Mouse (Mus musculus) cortical plate, adult 2 months (tissue): ENCODE results near the gene Traf3ip2. TPM values are rescaled to one million over a fixed set of nuclear protein-coding genes. Genes with fewer than 3 reads are reported as not detected.

Source experiments
- H3K27ac ChIP-seq: fragments of 200-500 bp; 2 replicates; pipeline ENCODE4 v1.5.1; 2012; ENCODE audit warnings: low read length, control low read depth, inconsistent platforms; ENCODE audit not compliant: insufficient read depth
- H3K4me1 ChIP-seq: fragments of 200-500 bp; 2 replicates; pipeline ENCODE4 v1.6.1; 2011; ENCODE audit warnings: low read length; ENCODE audit not compliant: control insufficient read depth, insufficient read depth
- H3K4me3 ChIP-seq: fragments of 200-500 bp; 2 replicates; pipeline ENCODE4 v1.5.1; 2011; ENCODE audit warnings: mild to moderate bottlenecking, low read length, control low read depth; ENCODE audit not compliant: insufficient read depth
- CTCF ChIP-seq: fragments of 200-500 bp; IDR thresholded peaks from 2 replicates; pipeline ENCODE4 v1.5.1; 2011; ENCODE audit warnings: mild to moderate bottlenecking, control low read depth, low read length; ENCODE audit not compliant: insufficient read depth; ENCODE audit errors: extremely low read depth
- POLR2A ChIP-seq: fragments of 200-500 bp; IDR thresholded peaks from 2 replicates; pipeline ENCODE4 v1.6.1; 2011; ENCODE audit warnings: mild to moderate bottlenecking, low read length, control low read depth; ENCODE audit not compliant: insufficient read depth; ENCODE audit errors: extremely low read depth
- polyA plus RNA-seq: library from polyadenylated mRNA; depleted of rRNA; stranded (reverse); fragments of >200 nt; gene quantifications from 2 replicates; pipeline ENCODE4 v1.2.3, GENCODE M21; 2012; rRNA removed

Gene Traf3ip2
- polyA plus RNA-seq, 1 experiment, result 1.3 TPM

GRCm38 (mm10) chr10:39686811-39687210 lies 74.1 kb downstream of the Traf3ip2 start:
- TF ChIP-seq CTCF (no peak), POLR2A (no peak)
- Histone ChIP-seq H3K4me1 (peaks cover 3% of the 10 kb centered on the region; the same call in 1 of the 2 replicates), H3K27ac (no peak overlapping the region), H3K4me3 (no peak overlapping the region)

GRCm38 (mm10) chr10:39687851-39688250 lies 75.1 kb downstream of the Traf3ip2 start:
- H3K27ac ChIP-seq, result no peak overlapping the region
- no peak for TF ChIP-seq CTCF
- TF ChIP-seq POLR2A, result no peak
- no peak overlapping the region for H3K4me3 ChIP-seq
- H3K4me1 ChIP-seq, result peaks cover 3% of the 10 kb centered on the region; the same call in 1 of the 2 replicates

GRCm38 (mm10) chr10:39691351-39692064 lies 78.8 kb downstream of the Traf3ip2 start:
- no peak for TF ChIP-seq POLR2A
- no peak for TF ChIP-seq CTCF
- Histone ChIP-seq H3K4me1 (peaks cover 3% of the 10 kb centered on the region; the same call in 1 of the 2 replicates), H3K27ac (no peak overlapping the region), H3K4me3 (no peak overlapping the region)

- Histone ChIP-seq H3K4me1 (peaks cover 2% of the 10 kb centered on the region; the same call in 1 of the 2 replicates), H3K4me3 (no peak overlapping the region), H3K27ac (no peak overlapping the region)
- TF ChIP-seq CTCF, result no peak
- TF ChIP-seq POLR2A, result no peak
These were observed 79.4 kb downstream of the Traf3ip2 start for GRCm38 (mm10) chr10:39692152-39692551.

Other genes starting within 250 kb of the Traf3ip2 start
- gene Fyn, start 244.1 kb upstream of the Traf3ip2 start, polyA plus RNA-seq, result 106 and 107 TPM in 2 replicates
- gene Rev3l, start 119.2 kb downstream of the Traf3ip2 start, polyA plus RNA-seq, result 31.1 and 33.8 TPM in 2 replicates